Mouse (Mus musculus): ENCODE results near the gene Krt83. TPM values are rescaled to one million over a fixed set of nuclear protein-coding genes. Genes with fewer than 3 reads are reported as not detected.
A peak's percentile ranks its signal among the peaks of the same experiment; 100 is the strongest.
"Not testable (repeated sequence)": the region's sequence is repeated elsewhere in the genome, so short reads cannot be mapped to it uniquely, and the experiment has no call there.

The Krt83 gene
- polyA plus RNA-seq (2016; fragmentation: Nextera tagmentation; extraction: Ambion mirVana): not detected in 2 replicates

GRCm38 (mm10) chr15:101491431-101491830 lies at the start of gene Krt83:
Krt83 (minus strand) TSS chr15:101491512.
- Histone ChIP-seq H3K4me3 (no peak within 1 kb of the TSS), H3K9ac (no peak within 1 kb of the TSS)
- 32% methylated on average over 6 of the region's 6 CpGs for WGBS

GRCm38 (mm10) chr15:101538580-101538900 lies 47.2 kb upstream of the Krt83 start:
- Histone ChIP-seq H3K4me3 (no peak overlapping the region), H3K9me3 (no peaks in the 10 kb centered on the region), H3K9ac (no peak overlapping the region), H3K27ac (no peak overlapping the region), H3K4me1 (0 out of 2 replicates have a peak, but pooled peaks cover 3% of the 10 kb centered on the region), H3K27me3 (replicated peaks) (no peaks in the 10 kb centered on the region), H3K36me3 (no peaks in the 10 kb centered on the region), H3K4me2 (replicated peaks) (no peak overlapping the region)
- WGBS: 59% methylated on average over 4 of the region's 4 CpGs
- no peak for ATAC-seq (ENCODE audit: low FRiP score, low read depth)

More at GRCm38 (mm10) chr15:101491431-101491830, at the start of gene Krt83:
- no peak for ATAC-seq (ENCODE audit: low FRiP score, low read depth)
- H3K9me3 ChIP-seq: no peaks in the 10 kb centered on the region
- no peaks in the 10 kb centered on the region for H3K36me3 ChIP-seq
- no peak within 1 kb of the TSS for H3K4me2 ChIP-seq (replicated peaks)
- no peaks in the 10 kb centered on the region for H3K4me1 ChIP-seq
- no peak within 1 kb of the TSS for H3K27ac ChIP-seq
- H3K27me3 ChIP-seq (replicated peaks): no peaks in the 10 kb centered on the region

GRCm38 (mm10) chr15:101537864-101538579 lies 46.7 kb upstream of the Krt83 start:
- Histone ChIP-seq H3K4me3 (no peak overlapping the region), H3K4me2 (replicated peaks) (no peak overlapping the region), H3K36me3 (no peaks in the 10 kb centered on the region), H3K27ac (no peak overlapping the region), H3K9ac (no peak overlapping the region), H3K27me3 (replicated peaks) (no peaks in the 10 kb centered on the region), H3K4me1 (0 out of 2 replicates have a peak, but pooled peaks cover 3% of the 10 kb centered on the region), H3K9me3 (no peaks in the 10 kb centered on the region)
- 37% methylated on average over 7 of the region's 7 CpGs for WGBS
- no peak for ATAC-seq (ENCODE audit: low FRiP score, low read depth)

GRCm38 (mm10) chr15:101536054-101536850 lies 44.9 kb upstream of the Krt83 start:
- WGBS: 62% methylated on average over 9 of the region's 9 CpGs
- 0 out of 2 replicates have a peak, but pooled peaks have one; percentile 41 for ATAC-seq (ENCODE audit: low FRiP score, low read depth)
- Histone ChIP-seq H3K9me3 (no peaks in the 10 kb centered on the region), H3K36me3 (no peaks in the 10 kb centered on the region), H3K4me1 (no peaks in the 10 kb centered on the region), H3K27me3 (replicated peaks) (no peaks in the 10 kb centered on the region), H3K4me2 (replicated peaks) (no peak overlapping the region), H3K9ac (no peak overlapping the region), H3K4me3 (no peak overlapping the region), H3K27ac (no peak overlapping the region)

GRCm38 (mm10) chr15:101532720-101533119 lies 41.4 kb upstream of the Krt83 start, which contains the start of gene Krt84:
Krt84 (minus strand) TSS chr15:101532820.
- 72% methylated on average over 7 of the region's 7 CpGs for whole genome bisulfite sequencing
- Histone ChIP-seq H3K36me3 (no peaks in the 10 kb centered on the region), H3K27me3 (replicated peaks) (no peaks in the 10 kb centered on the region), H3K27ac (no peak within 1 kb of the TSS), H3K9me3 (no peaks in the 10 kb centered on the region), H3K4me2 (replicated peaks) (no peak within 1 kb of the TSS), H3K9ac (no peak within 1 kb of the TSS), H3K4me3 (no peak within 1 kb of the TSS), H3K4me1 (no peaks in the 10 kb centered on the region)
- no peak for ATAC-seq (ENCODE audit: low FRiP score, low read depth)

GRCm38 (mm10) chr15:101522556-101523232 lies 31.4 kb upstream of the Krt83 start:
- no peak overlapping the region for H3K4me2 ChIP-seq (replicated peaks)
- ATAC-seq (ENCODE audit: low FRiP score, low read depth): no peak
- WGBS: 77% methylated on average over 4 of the region's 4 CpGs
- H3K4me3 ChIP-seq: no peak overlapping the region
- no peak overlapping the region for H3K9ac ChIP-seq
- no peak overlapping the region for H3K27ac ChIP-seq
- no peaks in the 10 kb centered on the region for H3K27me3 ChIP-seq (replicated peaks)
- H3K36me3 ChIP-seq: no peaks in the 10 kb centered on the region
- H3K4me1 ChIP-seq: no peaks in the 10 kb centered on the region
- no peaks in the 10 kb centered on the region for H3K9me3 ChIP-seq

- 22% methylated on average over 2 of the region's 2 CpGs for WGBS
- ATAC-seq (ENCODE audit: low FRiP score, low read depth): no peak
- no peak overlapping the region for H3K9ac ChIP-seq
Measured at GRCm38 (mm10) chr15:101519792-101520191, 28.5 kb upstream of the Krt83 start.

GRCm38 (mm10) chr15:101517161-101517560 lies 25.8 kb upstream of the Krt83 start, which contains the start of gene Gm49425:
Gm49425 (minus strand) TSS chr15:101517261.
- not testable (repeated sequence) for H3K4me1 ChIP-seq; H3K9me3 ChIP-seq; H3K36me3 ChIP-seq; H3K27me3 ChIP-seq (replicated peaks); H3K4me2 ChIP-seq (replicated peaks); H3K4me3 ChIP-seq; ATAC-seq (ENCODE audit: low FRiP score, low read depth); H3K27ac ChIP-seq; H3K9ac ChIP-seq
- WGBS: 81% methylated on average over 2 of the region's 2 CpGs

More at GRCm38 (mm10) chr15:101519792-101520191, 28.5 kb upstream of the Krt83 start:
- H3K4me3 ChIP-seq: no peak overlapping the region
- no peaks in the 10 kb centered on the region for H3K4me1 ChIP-seq
- H3K4me2 ChIP-seq (replicated peaks): no peak overlapping the region
- no peaks in the 10 kb centered on the region for H3K27me3 ChIP-seq (replicated peaks)
- H3K36me3 ChIP-seq: no peaks in the 10 kb centered on the region
- no peak overlapping the region for H3K27ac ChIP-seq
- H3K9me3 ChIP-seq: no peaks in the 10 kb centered on the region

- Histone ChIP-seq H3K4me2 (replicated peaks) (no peak overlapping the region), H3K36me3 (no peaks in the 10 kb centered on the region), H3K4me1 (no peaks in the 10 kb centered on the region), H3K27me3 (replicated peaks) (no peaks in the 10 kb centered on the region), H3K27ac (no peak overlapping the region), H3K4me3 (no peak overlapping the region), H3K9me3 (no peaks in the 10 kb centered on the region), H3K9ac (no peak overlapping the region)
- 82% methylated on average over 9 of the region's 9 CpGs for WGBS
- no peak for ATAC-seq (ENCODE audit: low FRiP score, low read depth)
Measured at GRCm38 (mm10) chr15:101508247-101508646, 16.9 kb upstream of the Krt83 start.

GRCm38 (mm10) chr15:101506896-101507758 lies 15.8 kb upstream of the Krt83 start:
- 74% methylated on average over 14 of the region's 14 CpGs for WGBS
- no peaks in the 10 kb centered on the region for H3K27me3 ChIP-seq (replicated peaks)
- no peak overlapping the region for H3K4me2 ChIP-seq (replicated peaks)
- ATAC-seq (ENCODE audit: low FRiP score, low read depth): no peak
- no peak overlapping the region for H3K4me3 ChIP-seq
- H3K4me1 ChIP-seq: no peaks in the 10 kb centered on the region
- no peaks in the 10 kb centered on the region for H3K9me3 ChIP-seq
- H3K27ac ChIP-seq: no peak overlapping the region
- H3K9ac ChIP-seq: no peak overlapping the region
- H3K36me3 ChIP-seq: no peaks in the 10 kb centered on the region

GRCm38 (mm10) chr15:101497181-101497580 lies 5.9 kb upstream of the Krt83 start:
- WGBS: 77% methylated on average over 2 of the region's 2 CpGs
- H3K27ac ChIP-seq: no peak overlapping the region
- ATAC-seq (ENCODE audit: low FRiP score, low read depth): no peak

More at GRCm38 (mm10) chr15:101497181-101497580, 5.9 kb upstream of the Krt83 start:
- H3K27me3 ChIP-seq (replicated peaks): no peaks in the 10 kb centered on the region
- no peaks in the 10 kb centered on the region for H3K9me3 ChIP-seq
- no peak overlapping the region for H3K4me2 ChIP-seq (replicated peaks)
- H3K4me1 ChIP-seq: no peaks in the 10 kb centered on the region
- no peak overlapping the region for H3K9ac ChIP-seq
- H3K4me3 ChIP-seq: no peak overlapping the region
- H3K36me3 ChIP-seq: no peaks in the 10 kb centered on the region
